Mouse (Mus musculus) heart, adult 9 months (tissue): ENCODE data around the gene Wnt10b.
A peak's percentile ranks its signal among the peaks of the same experiment; 100 is the strongest.
"Not testable (repeated sequence)": the region's sequence is repeated elsewhere in the genome, so short reads cannot be mapped to it uniquely, and the experiment has no call there.

ENCODE experiments used
- DNase-seq, 2 experiments: peaks; one replicate each; pipeline ENCODE4 v3.0.0; 2022; ENCODE audit warnings: low spot score in 2 of 2

Gene Wnt10b

GRCm38 (mm10) chr15:98777762-98778161, at the start of gene Wnt10b:
Gene Wnt10b, minus strand, starts transcription at chr15:98778150.
- no peak for DNase-seq

DNA sequence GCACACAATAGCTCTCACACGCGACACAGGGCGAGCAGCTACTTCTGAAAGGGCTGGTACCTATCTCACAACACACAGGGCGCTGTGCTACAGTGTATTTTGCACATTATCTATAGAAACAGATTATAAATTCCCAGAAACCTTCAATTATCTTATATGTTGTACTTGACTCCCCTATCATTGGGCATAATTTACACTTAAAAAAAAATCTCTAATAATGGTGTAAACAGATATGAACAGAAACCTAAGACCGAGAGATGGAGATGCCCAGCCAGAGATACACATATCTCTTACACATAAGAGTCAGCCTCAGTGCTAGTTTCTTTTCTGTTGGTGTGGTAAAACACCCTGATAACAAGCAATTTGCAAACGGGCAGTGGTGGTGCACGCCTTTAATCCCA, 49.7 kb upstream of the Wnt10b start:
- no peak for DNase-seq

DNA sequence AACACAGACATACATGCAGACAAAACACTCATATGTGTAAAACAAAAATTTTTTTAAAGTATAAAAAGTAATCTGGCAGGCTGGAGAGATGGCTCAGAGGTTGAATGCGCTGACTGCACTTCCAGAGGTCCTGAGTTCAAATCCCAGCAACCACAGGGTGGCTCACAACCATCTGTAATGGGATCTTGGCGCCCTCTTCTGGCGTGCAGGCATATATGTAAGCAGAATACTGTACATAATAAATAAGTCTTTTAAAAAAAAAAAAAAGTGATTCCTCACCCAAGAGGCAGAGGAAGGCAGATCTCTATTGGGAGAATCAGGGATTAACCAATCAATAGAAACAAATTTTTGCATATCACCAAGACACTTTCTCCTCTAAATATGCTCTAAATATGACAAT, 45.5 kb upstream of the Wnt10b start:
- no peak for DNase-seq

- DNase-seq, result no peak
Measured at GRCm38 (mm10) chr15:98822147-98822546, 44.2 kb upstream of the Wnt10b start.

DNA sequence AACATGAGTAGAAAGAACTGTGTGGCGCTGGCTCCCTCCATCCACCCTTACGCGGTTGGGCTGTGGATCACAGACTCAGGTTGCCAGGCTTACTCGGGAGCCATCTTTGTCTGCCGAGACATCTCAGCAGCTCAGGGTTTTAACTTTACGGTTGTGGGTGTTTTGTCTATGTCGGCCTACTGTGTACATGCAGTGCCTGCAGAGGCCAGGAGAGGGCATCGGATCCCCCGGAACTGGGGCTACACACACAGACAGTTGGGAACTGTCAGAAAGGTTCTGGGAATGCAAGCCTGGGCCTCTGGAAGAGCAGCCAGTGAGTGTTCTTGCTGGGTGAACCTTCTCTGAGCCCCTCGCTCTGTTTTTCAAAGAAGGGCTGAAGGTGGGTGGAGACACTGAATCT, 43.5 kb upstream of the Wnt10b start:
- no peak for DNase-seq

DNA sequence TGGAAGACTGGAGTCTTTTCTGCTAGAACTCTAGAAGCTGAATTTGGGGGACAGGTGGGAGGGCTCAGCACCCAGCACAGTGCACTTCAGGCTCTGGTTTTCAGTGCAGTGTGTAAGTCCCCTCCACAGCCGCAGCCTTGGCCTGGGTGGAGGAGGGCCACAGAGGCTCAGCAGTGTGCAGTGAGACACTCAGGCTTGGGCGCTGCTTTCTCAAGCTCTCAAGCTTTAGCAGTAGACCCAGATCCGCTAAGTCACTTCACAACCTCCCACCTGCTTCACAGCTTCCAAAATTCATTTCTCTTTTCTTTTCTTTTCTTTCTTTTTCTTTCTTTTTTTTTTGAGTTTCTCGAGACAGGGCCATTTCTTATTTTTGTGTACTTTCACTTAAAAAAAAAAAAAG, 43.0 kb upstream of the Wnt10b start:
- DNase-seq, result no peak

DNA sequence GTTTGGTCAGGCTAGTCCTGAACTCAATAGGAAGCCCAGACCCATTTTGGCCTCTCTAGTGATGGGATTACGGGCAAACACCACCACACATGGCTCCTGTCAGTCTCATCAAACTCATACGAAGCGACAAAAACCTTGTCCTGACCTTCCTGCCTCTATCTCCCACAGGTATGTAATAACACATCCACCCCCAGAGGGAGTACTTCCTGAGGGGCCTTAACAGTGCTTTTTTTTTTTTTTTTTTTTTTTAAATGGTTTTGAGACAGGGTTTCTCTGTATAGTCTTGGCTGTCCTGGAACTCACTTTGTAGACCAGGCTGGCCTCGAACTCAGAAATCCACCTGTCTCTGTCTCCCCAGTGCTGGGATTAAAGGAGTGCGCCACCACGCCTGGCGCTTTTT, 40.2 kb upstream of the Wnt10b start:
- no peak for DNase-seq

GRCm38 (mm10) chr15:98812741-98813424, 34.9 kb upstream of the Wnt10b start:
- no peak for DNase-seq

GRCm38 (mm10) chr15:98810212-98810611, 32.3 kb upstream of the Wnt10b start:
- DNase-seq, result not testable (repeated sequence)

DNA sequence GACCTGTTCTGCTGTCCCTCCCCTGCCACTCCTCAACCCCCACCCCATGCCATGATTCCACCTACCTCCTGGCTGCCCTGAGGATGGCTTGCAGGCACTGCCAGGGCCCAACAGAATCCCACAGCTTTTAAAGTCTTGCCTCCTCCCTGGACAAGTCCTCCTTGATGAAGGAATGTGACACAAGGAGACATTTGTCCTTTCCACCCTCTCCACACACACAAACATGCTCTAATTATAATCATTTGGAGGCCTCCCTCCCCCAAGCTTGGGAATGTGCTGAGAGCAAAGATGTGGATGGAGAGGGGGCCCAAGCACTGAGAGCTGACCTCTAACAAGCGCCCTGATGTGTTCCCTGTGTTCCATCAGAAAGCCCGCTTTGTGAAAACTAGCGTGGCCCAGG, 31.4 kb upstream of the Wnt10b start, which contains the start of gene Ddn:
Gene Ddn, minus strand, starts transcription at position 101 of the 400 bp plus-strand sequence.
- DNase-seq, result no peak

- no peak for DNase-seq
Measured at GRCm38 (mm10) chr15:98808651-98809134, 30.7 kb upstream of the Wnt10b start.

DNA sequence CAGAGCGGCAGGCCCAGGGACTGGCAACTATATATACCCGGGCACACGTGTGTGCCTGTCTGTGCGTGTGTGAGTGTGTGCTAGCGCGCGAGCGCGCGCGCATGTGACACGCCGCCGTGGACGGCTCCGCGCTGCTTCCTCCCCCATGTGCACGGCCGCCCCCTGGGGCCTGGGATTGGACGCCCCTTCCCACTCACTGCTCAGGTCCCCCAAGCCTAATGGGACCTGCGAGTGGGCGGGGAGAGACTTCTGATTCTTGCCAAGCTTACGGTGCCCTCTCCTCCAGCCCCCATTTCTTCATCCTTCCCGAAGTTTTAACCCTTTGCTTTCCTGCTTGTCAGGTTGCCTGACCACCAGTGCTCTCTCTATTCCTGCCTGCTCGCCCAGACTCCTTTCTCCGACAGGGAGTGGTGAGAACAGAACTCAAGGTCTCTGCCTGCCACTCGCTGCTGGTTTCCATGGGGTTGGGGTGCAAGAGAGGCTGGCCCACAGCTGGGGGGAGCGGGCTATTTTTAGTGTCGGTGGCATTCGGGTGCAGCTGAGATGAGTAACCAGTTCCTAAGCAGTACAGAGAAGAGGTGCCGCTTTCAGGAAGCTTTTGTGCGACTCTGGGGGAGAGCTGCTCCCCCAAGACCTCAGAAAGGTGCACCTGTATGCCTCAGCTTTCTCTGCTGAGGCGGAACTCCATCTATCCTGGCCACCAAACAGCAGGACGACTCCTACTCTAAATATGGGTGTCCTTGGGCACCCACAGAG, 30.1 kb upstream of the Wnt10b start:
- DNase-seq, result no peak

DNA sequence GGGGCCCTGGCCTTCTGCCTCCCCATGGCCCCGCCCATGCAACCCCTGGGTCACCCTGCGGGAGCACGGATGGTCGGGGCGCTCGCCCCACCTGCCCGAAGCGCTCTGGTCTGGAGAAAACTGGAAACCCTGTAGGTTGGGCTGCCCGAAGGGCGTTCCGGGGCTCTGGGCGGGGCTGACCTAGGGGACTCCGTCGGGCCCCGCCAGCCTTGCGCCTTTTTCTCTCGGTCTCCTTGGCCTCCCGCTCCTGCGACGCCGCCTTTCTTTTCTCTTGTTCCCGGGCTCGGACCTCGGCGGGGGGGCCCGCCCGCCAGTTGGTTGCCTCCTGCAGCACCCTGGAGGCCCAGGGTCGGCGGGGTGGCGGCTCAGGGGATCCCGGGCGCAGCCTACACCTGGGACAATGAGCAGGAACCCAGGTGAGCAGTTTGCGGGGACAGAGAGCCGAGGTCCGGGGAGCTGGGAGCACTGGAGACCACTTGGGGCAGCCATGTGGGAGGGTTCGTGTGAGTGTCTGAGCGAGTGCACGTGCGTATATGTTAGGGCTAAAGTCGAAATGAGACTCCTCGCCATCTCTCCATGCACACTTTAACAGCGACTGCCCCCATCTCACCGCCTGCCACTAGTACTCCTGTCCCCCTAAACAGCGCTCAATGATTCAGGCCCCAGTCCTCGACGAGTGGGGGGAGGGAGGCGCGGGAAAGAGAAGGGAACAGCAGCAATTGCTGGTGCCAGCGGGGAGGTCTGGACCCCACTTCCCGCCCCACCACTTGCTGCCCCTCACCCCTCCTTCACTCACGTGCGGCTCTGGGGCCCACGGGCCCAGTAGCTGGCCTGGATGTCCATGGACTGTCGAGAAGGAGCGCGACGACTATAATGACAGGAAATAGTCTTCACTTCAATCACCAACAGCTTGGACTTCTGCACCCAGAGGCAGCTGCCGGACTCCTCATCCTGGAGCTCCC, 29.1 kb upstream of the Wnt10b start:
- DNase-seq, result no peak

DNA sequence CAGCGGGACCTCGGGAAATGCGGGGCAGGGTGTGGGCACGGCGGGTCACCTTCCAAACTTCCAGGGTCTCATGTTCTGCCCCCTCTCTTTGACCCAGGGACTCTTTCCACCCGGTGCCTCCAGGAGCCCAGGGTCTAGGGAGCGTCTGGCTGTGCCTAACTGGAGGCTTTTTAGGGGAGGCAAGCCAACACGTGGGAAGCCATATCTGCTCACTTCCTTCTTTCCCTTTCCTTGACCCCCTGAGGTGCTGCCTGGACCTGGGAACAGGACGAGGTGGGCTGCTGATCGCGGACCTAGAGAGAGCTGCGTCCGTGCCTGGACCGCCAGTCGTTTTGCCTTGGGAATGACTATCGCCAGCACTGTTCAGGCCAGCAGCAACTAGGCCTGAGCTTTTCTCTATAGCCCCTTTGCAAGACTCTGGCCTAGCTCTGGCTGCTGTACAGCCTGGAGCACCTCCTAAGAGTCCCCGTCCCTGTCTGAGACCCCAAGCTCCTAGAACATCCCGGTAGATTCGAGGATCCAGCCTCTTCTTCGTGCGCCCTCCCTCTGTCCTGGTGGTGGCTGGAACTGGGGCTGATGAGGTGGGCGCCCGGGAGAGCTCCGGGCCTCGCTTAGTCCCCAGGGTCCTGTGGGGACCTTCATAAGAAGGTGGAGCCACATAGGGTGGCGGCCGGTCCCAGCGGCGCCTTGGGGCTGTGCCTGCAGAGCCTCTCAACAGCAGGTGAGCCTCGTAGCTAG, 28.3 kb upstream of the Wnt10b start:
- DNase-seq, result no peak

- DNase-seq, result peak; percentile 55 to 62
Measured at GRCm38 (mm10) chr15:98805324-98806040, 27.5 kb upstream of the Wnt10b start.

- DNase-seq, result peak; percentile 49 to 75
Measured at GRCm38 (mm10) chr15:98804054-98804453, 26.1 kb upstream of the Wnt10b start.

GRCm38 (mm10) chr15:98802926-98803325, 25.0 kb upstream of the Wnt10b start:
- no peak for DNase-seq

DNA sequence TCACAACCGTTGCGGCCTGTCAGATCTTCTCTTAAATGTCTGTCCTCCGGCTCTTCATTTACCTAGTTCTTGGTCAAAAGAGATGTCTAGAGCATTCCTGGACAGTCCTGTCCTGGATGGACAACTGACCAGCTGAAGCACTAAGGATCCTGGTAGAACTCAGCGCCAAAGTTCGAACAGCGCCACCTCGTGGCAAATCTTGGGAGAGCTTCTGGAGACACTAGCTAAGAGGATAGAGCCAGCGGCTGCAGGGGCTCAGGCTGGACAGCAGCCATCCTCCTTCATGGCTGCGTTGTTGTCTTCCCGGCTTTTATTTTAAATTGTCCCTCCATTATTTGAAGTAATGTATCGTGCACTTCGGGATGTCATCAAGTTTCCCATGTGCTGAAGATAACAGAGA, 21.4 kb upstream of the Wnt10b start:
- DNase-seq, result peak in 1 of 2 experiments; percentile 62

- no peak for DNase-seq
Measured at GRCm38 (mm10) chr15:98798903-98799302, 21.0 kb upstream of the Wnt10b start.

- no peak for DNase-seq
Measured at GRCm38 (mm10) chr15:98797835-98798492, 20.0 kb upstream of the Wnt10b start.
